Mouse (Mus musculus): ENCODE measurements at regions not wholly inside any gene's neighbourhood (a gene's known extent, or its start where the extent isn't known, plus 50 kb on each side); places are given as distances from the start of the nearest gene placed in this dataset.

DNA sequence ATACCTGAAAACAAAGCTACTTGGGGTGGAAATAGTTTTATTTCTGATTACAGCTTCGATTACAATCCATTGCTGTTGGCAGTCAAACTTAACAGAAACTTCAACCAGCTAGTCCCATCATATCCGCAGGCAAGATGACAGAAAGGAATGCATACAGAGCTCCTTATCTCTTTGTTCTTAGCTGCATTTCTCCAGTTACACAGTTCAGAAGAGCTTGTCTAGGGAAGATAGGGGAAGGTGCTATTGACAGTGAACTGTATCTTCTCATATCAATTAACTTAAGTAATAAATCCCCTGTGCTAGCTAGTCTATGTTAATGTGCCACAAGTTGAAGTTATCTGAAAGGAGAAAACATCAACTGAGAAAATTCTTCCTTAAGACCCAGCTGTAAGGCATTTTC, 374.8 kb downstream of the Ptprc start:
- intact Hi-C loops (cut with DNase I) = no loop called here
- no peak for DNase-seq

DNA sequence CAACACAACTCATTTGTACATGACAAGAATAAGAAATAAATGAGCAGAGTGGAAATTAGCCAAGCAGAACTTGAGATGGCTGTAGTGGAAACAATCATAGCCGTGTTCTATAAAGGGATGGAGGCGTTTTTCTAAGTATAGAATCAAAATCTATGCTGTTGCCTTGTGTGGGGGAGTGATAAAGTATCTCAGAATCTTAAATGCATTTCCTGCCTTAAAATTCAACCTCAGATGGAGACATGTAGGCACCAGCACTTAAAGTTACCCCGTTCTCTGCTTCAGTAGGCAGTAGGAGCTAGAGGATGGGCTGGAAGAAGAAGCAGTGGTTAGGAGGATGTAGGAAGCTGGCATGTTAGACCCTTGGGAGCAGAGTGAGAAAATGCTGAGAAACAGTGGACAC, 386.7 kb downstream of the Ptprc start:
- intact Hi-C loops (cut with DNase I) = no loop called here
- no peak for DNase-seq

DNA sequence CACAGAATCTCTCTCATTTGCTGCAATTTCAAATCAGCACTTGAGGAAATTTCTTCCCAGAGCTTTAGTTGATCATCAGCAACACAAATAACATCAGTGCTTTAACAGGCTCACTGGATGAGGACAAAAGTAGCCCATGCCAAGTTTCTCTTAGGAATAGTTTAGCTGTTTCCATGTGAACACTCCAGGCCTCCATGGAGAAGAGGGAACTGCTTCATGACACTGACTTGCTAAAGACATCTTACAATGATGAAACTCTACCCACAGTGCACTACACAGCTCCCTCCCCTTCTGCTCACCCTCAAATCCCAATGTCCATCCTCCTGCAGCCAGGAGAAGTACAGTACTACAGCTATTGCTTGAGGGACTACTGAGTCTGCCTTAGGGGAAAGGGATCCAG, 388.9 kb downstream of the Ptprc start:
- intact Hi-C loops (cut with DNase I) = no loop called here
- no peak for DNase-seq

- no peak for DNase-seq
- intact Hi-C loops (cut with DNase I) = no loop called here
Measured at GRCm38 (mm10) chr1:137774586-137774985, 400.9 kb downstream of the Ptprc start.

- intact Hi-C loops (cut with DNase I) = no loop called here
- DNase-seq = no peak
Measured at GRCm38 (mm10) chr1:137760797-137761196, 414.7 kb downstream of the Ptprc start.

GRCm38 (mm10) chr1:137751446-137751961, 424.0 kb downstream of the Ptprc start:
- no peak for DNase-seq
- intact Hi-C loops (cut with DNase I) = no loop called here

DNA sequence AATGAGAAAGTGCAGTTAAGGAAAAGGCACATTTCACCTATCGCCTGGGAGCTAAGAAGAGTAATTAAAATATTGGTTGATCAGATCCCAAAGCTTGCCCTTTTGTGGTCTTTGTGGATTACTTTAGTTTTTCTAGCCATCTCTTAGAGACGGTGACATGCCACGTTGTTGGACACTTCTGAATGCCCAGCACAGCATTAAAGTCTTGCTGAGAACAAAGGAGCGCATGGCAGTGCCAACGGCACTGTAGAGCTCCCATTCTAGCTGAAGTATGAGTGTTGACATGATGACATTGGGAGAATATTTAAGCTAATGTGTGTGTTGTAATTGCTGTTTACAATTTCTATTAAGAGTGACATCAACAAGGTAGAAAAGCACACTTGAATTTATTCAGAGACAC, 424.6 kb downstream of the Ptprc start:
- intact Hi-C loops (cut with DNase I) = no loop called here
- no peak for DNase-seq

GRCm38 (mm10) chr1:137746129-137746528, 429.4 kb downstream of the Ptprc start:
- DNase-seq = no peak
- intact Hi-C loops (cut with DNase I) = no loop called here

DNA sequence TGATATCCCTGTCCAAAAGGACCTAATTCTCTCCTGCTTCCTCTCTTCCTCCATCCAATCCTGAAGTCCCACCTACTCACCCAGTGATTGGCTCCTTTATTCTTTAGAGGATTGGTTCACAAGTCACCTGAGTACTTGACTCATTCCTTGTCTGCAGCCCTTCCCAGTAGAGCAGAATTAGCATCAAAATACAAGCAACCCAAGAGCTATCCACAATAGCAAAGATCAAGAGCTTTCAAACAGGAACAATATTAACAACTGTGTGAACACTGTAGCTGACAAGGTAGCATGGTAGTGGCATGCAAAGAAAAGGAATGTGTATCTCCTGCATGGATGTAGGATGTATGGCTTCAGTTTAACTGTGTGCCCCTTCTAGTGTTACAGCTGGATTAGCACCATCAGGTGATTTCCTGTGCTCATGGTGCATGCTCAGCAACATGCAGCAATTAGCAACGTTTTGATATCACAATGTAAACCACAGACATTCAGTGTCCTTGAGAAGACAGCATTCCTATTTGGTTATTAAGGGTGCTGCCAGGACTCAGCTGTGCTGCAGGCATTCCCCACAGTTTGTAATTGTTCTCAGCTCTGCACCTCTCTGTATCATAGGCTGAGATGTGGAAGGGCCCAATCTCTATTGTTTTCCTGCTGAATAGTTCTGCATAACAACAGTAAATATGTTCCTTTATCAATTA, 437.2 kb downstream of the Ptprc start:
- DNase-seq = no peak
- intact Hi-C loops (cut with DNase I) = no loop called here

DNA sequence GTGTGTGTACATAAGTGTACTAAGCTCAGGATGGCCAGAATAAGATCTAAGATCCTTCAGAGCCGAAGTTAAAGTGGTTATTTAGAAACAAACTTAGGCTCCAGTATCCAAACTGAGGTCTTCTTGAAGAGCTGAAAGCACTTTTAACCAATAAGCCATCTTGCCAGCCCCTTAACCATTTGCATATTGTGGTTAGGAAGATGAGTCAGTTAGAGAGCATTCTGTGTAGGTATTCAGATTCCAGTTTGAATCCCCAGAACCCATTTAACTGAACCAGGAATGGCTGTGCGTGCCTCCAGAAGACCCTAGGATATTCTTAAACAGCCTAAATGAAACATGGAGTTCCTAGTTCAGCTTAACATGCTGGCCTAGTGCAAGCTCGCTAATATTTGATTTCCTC, 471.6 kb downstream of the Ptprc start:
- DNase-seq = no peak
- intact Hi-C loops (cut with DNase I) = no loop called here

DNA sequence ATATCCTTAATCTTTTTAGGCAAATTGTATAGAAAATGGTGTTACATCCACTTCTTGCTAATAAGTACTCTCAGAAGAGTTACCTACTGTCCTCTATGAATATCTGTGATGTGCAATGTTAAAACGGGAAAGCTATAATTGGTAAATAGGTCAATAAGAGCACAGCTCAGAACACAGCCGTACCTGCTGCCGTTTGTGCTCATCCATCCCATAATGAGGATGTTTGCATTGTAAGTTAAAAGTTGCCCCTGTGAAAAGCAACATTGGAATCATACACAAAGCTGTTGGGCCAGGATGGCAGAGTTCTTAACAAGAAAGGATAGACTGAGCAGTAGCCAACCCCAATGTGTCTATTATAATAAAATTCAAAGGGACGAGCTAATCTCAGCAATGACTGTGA, 476.6 kb downstream of the Ptprc start:
- no peak for DNase-seq
- intact Hi-C loops (cut with DNase I) = no loop called here

DNA sequence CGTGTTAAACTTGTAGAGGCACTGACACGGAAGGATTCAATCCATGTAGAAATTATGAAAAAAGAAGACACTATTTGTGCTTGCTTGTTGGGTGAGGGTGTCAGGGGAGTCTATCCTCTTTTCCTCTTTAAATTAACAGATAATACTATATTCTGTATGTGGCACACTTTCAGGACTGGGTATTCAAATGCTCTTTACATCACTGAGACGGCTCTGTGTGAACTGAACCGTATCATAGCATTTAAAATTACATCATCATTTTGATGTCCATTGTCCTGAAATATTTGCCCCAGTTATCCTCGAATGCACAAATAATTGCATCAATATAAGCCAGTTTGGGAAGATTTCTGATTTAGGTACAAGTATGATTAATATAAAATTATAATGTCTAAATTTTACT, 478.2 kb downstream of the Ptprc start:
- no peak for DNase-seq
- intact Hi-C loops (cut with DNase I) = no loop called here

DNA sequence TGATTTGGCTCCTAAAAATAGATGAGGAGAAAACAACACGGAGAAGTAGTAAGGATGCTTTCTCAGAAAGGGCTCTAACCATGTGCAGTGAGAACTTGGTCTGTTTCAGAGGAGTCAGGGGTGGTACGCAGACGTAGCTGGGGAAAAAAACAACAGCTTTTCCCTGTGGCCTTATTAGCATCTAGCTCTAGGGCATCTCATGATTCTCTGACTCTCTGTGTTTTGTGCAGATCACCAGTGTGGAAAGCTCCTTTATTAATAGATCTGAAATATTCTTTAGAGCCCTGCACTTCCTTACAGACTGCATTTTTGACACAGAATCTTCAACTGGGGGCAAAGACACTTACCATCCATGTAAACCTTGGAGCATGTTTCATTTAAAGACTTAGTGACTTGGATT, 478.7 kb downstream of the Ptprc start:
- DNase-seq = no peak
- intact Hi-C loops (cut with DNase I) = no loop called here

- DNase-seq = no peak
- intact Hi-C loops (cut with DNase I) = no loop called here
Measured at GRCm38 (mm10) chr1:137695751-137696150, 479.8 kb downstream of the Ptprc start.

GRCm38 (mm10) chr1:137692525-137692924, 483.0 kb downstream of the Ptprc start:
- intact Hi-C loops (cut with DNase I) = no loop called here
- DNase-seq = peak; percentile 26

DNA sequence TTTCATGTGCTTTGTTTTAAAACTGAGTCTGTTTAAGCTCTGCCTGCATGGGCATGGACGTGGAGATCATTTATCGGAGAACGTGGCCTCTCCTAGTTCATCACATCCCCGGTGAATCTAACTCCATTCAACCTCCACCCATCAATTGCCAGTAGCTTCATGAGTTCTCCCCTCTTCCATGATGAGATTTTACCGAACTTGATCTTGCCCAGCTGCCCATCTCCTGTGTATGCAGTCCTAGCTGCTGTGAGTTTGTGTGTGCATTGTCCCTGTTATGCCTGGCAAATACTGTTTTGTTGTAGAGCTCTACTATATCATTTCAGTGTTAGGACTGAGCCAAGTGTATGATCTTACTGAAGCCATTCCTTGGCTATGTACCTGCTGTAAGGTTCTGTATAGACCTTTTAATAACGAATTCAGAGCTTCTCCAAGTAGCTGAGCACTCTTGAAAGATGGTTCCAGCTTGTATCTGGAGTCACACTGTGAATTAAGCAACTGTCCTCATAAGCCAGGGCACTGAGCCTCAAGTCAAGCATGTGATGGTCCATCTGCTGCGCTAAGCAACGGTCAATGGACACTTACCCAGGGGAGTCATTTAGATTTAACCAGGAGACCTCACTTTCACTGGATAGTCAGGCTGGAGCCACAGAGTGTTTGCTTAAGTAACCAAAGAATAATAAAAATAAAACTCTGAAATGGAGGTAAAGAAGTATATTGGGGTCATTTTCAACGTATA, 484.5 kb downstream of the Ptprc start:
- peak; percentile 73 for DNase-seq
- intact Hi-C loops (cut with DNase I) = no loop called here

- intact Hi-C loops (cut with DNase I) = no loop called here
- DNase-seq = peak; percentile 31
Measured at GRCm38 (mm10) chr1:137670650-137671049, 504.9 kb downstream of the Ptprc start.

DNA sequence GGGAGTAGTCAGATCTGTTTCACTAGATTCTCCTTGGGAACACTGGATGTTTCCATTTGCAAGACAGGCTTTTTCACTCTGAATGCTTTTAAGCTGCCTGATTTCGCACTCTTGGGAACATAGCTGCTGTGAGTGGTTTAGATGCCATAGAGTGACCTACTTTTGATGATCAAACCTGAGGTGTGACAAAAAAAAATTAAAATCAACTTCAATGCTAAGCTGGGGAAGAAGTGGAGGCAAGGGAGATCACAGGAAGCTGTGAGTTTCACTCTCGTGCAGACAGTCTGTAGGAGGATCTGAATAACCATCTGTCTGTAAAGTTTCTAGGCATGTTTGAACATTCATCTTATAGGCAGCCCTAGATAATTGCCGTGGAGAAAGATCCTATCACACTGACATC, 505.7 kb downstream of the Ptprc start:
- DNase-seq = no peak

GRCm38 (mm10) chr1:137658141-137658540, 517.4 kb downstream of the Ptprc start:
- intact Hi-C loops (cut with DNase I) = no loop called here
- no peak for DNase-seq

More for the DNA sequence above, 505.7 kb downstream of the Ptprc start:
- intact Hi-C loops (cut with DNase I) = no loop called here

- intact Hi-C loops (cut with DNase I) = no loop called here
- peak; percentile 80 for DNase-seq
Measured at GRCm38 (mm10) chr1:137656900-137657458, 518.5 kb downstream of the Ptprc start.

- no peak for DNase-seq
- intact Hi-C loops (cut with DNase I) = no loop called here
Measured at GRCm38 (mm10) chr1:137654171-137654570, 521.3 kb downstream of the Ptprc start.

DNA sequence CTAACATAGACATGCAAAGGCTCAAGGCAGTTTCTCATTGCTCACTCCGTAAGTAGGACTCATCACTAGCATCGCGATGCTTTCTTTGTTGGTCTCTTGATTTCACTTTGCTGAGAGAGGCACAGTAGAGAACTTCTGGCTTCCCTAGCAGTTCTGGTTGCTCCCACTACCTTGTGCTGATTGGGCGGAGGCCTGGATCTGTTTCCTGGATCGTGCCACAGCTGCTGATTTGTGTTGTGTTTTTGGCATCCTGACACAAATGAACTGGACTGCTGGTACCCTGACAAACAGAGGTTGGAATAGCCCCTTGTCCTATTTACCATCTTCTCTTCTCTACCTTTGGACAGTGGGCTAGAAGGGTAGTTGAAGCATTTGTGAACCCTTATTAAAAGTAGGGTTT, 522.0 kb downstream of the Ptprc start:
- peak; percentile 20 for DNase-seq

More for the DNA sequence above, 522.0 kb downstream of the Ptprc start:
- intact Hi-C loops (cut with DNase I) = no loop called here

Data from left cerebral cortex, postnatal 4 days (tissue).